Mouse (Mus musculus): ENCODE data around the gene Plin2.
A peak's percentile ranks its signal among the peaks of the same experiment; 100 is the strongest.

Gene Plin2

GRCm38 (mm10) chr4:86669780-86670201 is at the start of gene Plin2:
Plin2 (minus strand) TSS chr4:86670060.
- peak; percentile 85 for DNase-seq (ENCODE audit: extremely low read depth, insufficient read length, low spot score)

DNA sequence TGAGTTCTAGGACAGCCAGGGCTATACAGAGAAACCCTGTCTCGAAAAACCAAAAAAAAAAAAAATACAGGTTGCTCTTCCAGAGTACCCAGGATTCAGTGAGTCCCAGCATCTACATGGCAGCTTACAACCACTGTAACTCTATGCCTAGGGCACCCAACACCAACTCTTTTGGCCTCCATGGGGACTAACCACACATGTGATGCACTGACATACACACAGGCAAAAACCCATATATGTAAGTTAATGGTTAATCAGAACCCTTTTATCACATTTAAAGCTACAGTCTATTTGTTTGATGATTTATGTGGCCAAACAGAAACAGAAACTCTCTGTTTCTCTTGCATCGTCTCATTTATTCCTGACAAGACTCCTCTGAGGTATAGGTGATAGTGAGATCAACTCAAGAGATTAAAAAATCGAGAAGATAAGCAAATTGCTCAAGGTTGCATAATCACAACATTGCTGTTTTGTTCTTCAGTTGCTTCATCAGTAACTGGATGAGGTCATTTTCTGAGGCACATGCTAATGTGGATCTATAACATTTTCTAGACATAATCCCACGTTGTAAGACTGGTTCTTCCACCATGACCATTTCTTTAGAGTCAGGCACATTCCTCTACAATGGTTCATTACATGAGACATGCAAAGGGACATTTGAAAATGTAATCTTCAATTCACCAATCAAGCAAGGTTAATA is 49.2 kb upstream of the Plin2 start:
- DNase-seq (ENCODE audit: extremely low read depth, insufficient read length, low spot score) = no peak

- no peak for DNase-seq (ENCODE audit: extremely low read depth, insufficient read length, low spot score)
Observed at GRCm38 (mm10) chr4:86717176-86717575, 47.3 kb upstream of the Plin2 start.

GRCm38 (mm10) chr4:86715341-86715740 is 45.5 kb upstream of the Plin2 start:
- no peak for DNase-seq (ENCODE audit: extremely low read depth, insufficient read length, low spot score)

DNA sequence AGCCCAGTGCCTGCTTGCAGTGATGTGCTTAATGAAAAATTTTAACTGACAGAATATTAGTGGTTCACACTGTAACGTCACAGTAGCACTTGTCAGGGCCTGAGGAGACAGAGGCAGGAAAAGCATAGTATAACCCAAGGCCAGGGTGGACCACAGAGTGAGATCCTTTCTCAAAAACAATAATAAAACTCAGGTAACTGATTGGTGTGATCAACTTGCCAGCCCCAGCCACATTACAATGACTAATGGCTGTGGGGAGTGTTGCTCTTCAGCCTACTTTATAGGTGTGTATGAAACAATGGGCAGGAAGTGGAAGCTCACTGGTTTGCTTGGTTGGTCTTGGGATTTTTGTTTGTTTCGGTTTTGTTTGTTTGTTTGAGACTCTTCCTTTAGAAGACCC is 43.7 kb upstream of the Plin2 start:
- DNase-seq (ENCODE audit: extremely low read depth, insufficient read length, low spot score) = peak; percentile 51

- DNase-seq (ENCODE audit: extremely low read depth, insufficient read length, low spot score) = peak; percentile 81
Observed at GRCm38 (mm10) chr4:86712751-86713195, 42.9 kb upstream of the Plin2 start.

- peak; percentile 41 for DNase-seq (ENCODE audit: extremely low read depth, insufficient read length, low spot score)
Observed at GRCm38 (mm10) chr4:86710666-86711215, 40.9 kb upstream of the Plin2 start.

DNA sequence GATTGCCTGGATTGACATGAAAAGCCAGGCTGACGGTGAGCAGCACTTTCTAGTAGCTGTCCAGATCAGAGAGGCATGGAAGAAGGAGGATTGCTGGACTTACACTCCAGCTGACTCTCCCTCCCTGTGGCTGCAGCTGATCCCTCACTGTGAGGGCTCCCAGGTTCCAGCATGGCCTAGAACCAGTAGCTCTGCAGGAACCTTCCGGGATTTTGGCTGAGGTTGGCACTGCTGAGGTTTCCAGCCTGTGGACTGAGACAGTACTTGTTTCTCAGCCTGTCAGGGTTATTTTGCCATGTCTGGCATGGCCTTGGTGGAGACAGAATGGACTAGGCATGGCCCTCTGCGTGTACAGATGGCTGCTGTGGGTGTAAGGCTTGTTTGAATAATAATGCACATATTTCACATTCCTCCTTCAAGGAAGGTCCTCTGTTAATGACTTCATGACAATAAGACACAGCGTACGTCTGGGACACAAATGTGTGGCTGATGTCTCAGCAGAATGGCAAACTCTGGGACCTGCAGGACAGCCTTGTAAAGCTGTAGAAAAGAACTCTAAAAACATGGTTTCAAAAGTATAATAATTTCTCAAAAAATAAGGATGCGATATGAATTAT is 40.3 kb upstream of the Plin2 start:
- no peak for DNase-seq (ENCODE audit: extremely low read depth, insufficient read length, low spot score)

DNA sequence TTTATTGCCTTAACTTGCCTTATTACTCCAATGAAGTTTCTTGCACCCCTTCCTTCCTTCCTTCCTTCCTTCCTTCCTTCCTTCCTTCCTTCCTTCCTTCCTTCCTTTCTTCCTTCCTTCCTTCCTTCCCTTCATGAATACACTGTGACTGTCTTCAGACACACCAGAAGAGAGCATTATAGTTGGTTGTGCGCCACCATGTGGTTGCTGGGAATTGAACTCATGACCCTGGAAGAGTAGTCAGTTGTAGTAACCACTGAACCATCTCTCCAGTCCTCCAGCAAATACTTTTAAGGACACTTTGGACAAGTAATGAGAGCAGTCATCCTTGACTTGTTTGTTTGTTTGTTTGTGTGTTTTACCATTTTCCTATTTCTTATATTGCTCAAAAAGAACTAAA is 38.9 kb upstream of the Plin2 start:
- DNase-seq (ENCODE audit: extremely low read depth, insufficient read length, low spot score) = peak; percentile 16

DNA sequence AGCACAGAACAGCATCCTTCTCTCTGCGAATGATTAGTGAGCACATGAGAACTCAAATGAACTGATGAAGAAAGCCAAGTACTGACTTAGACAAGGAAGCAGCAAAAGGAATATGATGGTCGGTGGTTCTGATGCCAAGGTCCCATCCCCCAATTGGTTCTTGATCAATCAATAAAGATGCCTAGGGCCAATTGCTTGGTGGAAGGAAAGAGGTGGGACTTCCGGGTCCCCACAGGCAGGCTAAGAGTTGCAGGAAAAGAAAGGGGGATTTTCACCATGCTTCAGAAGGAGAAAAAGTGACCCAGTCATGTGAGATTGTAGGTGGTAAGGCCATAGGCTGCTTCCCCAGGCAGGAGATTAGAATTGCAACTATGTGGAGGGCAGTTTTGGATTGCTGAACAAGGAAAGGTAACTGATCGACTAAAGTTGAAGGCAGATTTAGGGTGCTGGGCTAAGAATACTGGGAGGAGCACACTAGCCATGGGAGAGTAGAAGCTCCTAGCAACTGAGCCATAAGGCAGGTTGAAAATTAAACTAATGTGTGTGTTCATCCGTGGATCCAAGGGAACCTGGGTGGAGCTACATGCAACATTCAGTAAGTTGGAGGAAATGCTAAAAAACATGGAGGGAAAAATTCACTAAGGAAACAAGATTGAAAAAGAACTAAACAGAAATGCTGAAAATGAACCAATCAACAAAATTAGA is 29.5 kb upstream of the Plin2 start:
- DNase-seq (ENCODE audit: extremely low read depth, insufficient read length, low spot score) = no peak

DNA sequence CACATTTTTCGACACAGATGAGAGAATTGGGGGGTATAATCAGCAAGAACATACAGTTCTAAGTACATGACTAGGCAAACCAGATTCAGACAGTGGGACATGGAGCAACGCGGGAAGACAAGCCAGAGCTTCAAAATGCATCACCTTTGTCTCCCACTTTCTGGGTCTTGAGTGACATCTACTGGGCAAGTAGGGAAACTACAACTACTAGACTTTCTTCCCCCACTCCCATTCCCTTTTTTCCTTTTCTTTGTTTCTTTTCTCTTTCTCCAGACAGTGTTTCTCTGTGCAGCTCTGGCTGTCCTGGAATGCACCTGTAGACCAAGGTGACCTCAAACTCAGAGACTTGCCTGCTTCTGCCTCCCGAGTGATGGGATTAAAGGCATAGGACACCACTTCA is 27.0 kb upstream of the Plin2 start:
- no peak for DNase-seq (ENCODE audit: extremely low read depth, insufficient read length, low spot score)

GRCm38 (mm10) chr4:86695081-86695480 is 25.2 kb upstream of the Plin2 start:
- no peak for DNase-seq (ENCODE audit: extremely low read depth, insufficient read length, low spot score)

- no peak for DNase-seq (ENCODE audit: extremely low read depth, insufficient read length, low spot score)
Observed at GRCm38 (mm10) chr4:86692931-86693330, 23.1 kb upstream of the Plin2 start.

- no peak for DNase-seq (ENCODE audit: extremely low read depth, insufficient read length, low spot score)
Observed at GRCm38 (mm10) chr4:86691290-86691689, 21.4 kb upstream of the Plin2 start.

GRCm38 (mm10) chr4:86690768-86691167 is 20.9 kb upstream of the Plin2 start:
- no peak for DNase-seq (ENCODE audit: extremely low read depth, insufficient read length, low spot score)

- DNase-seq (ENCODE audit: extremely low read depth, insufficient read length, low spot score) = peak; percentile 61
Observed at GRCm38 (mm10) chr4:86690194-86690593, 20.3 kb upstream of the Plin2 start.

- DNase-seq (ENCODE audit: extremely low read depth, insufficient read length, low spot score) = no peak
Observed at GRCm38 (mm10) chr4:86689056-86689735, 19.3 kb upstream of the Plin2 start.

- no peak for DNase-seq (ENCODE audit: extremely low read depth, insufficient read length, low spot score)
Observed at GRCm38 (mm10) chr4:86686564-86686963, 16.7 kb upstream of the Plin2 start.

DNA sequence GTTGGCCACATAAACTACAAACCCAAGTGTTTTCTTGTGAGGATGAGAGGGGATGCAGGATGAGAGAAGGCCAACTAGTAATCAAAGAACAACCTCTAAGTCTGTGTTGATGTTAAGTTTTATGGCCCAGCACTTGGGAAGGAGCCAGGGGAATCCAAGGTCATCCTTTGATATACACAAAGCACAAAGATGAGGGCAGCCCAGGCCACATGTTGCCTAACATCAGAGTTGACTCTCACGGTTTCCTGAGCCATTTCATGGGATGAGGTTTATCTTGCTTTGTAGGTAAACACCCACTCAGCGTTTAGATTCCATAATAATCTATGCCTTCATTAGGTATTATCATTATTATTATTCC is 16.1 kb upstream of the Plin2 start:
- DNase-seq (ENCODE audit: extremely low read depth, insufficient read length, low spot score) = no peak

GRCm38 (mm10) chr4:86685231-86686008 is 15.6 kb upstream of the Plin2 start:
- DNase-seq (ENCODE audit: extremely low read depth, insufficient read length, low spot score) = no peak

Measured in 3134 (cell line).